Mouse (Mus musculus) midbrain, embryonic 14.5 days (tissue): Measurements from ENCODE around the gene Car3. TPM values are rescaled to one million over a fixed set of nuclear protein-coding genes. Genes with fewer than 3 reads are reported as not detected.
"Not testable (repeated sequence)": the region's sequence is repeated elsewhere in the genome, so short reads cannot be mapped to it uniquely, and the experiment has no call there.

ENCODE experiments used
- ATAC-seq: fragments of 200-750 bp; cut with Nextera tagmentation; 2 replicates; pipeline ENCODE4 v1.8.0; 2017; ENCODE audit warnings: moderate number of reproducible peaks, moderate library complexity; ENCODE audit not compliant: low FRiP score, low TSS enrichment
- DNase-seq: peaks from one replicate; pipeline ENCODE4 v3.0.0-alpha.2; 2015
- H3K27ac ChIP-seq: fragments of 300-500 bp; sonication (generic); replicated peaks from 2 replicates; pipeline ENCODE4 v1.5.1; 2014; ENCODE audit warnings: mild to moderate bottlenecking, low read depth, low read length, moderate library complexity
- H3K27me3 ChIP-seq: fragments of 300-500 bp; sonication (generic); 2 replicates; pipeline ENCODE4 v1.6.1; 2014; ENCODE audit warnings: low read length, control low read depth, mixed read lengths; ENCODE audit not compliant: control insufficient read depth, insufficient read depth
- H3K36me3 ChIP-seq: fragments of 300-500 bp; sonication (generic); 2 replicates; pipeline ENCODE4 v1.6.1; 2014; ENCODE audit warnings: low read length, control low read depth; ENCODE audit not compliant: control insufficient read depth, insufficient read depth
- H3K4me1 ChIP-seq: fragments of 300-500 bp; sonication (generic); 2 replicates; pipeline ENCODE4 v1.6.1; 2014; ENCODE audit warnings: mild to moderate bottlenecking, antibody characterized with exemption, low read length, control low read depth; ENCODE audit not compliant: control insufficient read depth, insufficient read depth
- H3K4me2 ChIP-seq: fragments of 300-500 bp; sonication (generic); 2 replicates; pipeline ENCODE4 v1.6.1; 2014; ENCODE audit warnings: mild to moderate bottlenecking, low read length, moderate library complexity
- H3K4me3 ChIP-seq: fragments of 300-500 bp; sonication (generic); replicated peaks from 2 replicates; pipeline ENCODE4 v1.5.1; 2014; ENCODE audit warnings: low read depth, low read length
- H3K9ac ChIP-seq: fragments of 300-500 bp; sonication (generic); replicated peaks from 2 replicates; pipeline ENCODE4 v1.6.1; 2014; ENCODE audit warnings: mild to moderate bottlenecking, low read length, moderate library complexity
- H3K9me3 ChIP-seq: fragments of 300-500 bp; sonication (generic); 2 replicates; pipeline ENCODE4 v1.6.1; 2016; ENCODE audit warnings: low read length, control low read depth, mixed read lengths; ENCODE audit not compliant: control insufficient read depth
- WGBS: fragments of 180-500 bp; shearing (Covaris S2); extraction: QIAGEN DNeasy Blood & Tissue Kit; methylation state at CpG from one replicate; pipeline ENCODE4 v1.1.7; 2014; 5-methylcytosine and 5-hydroxymethylcytosine counted together
- polyA plus RNA-seq: library from polyadenylated mRNA; unstranded; fragments of >200 nt; fragmentation: Nextera tagmentation; extraction: Ambion mirVana; gene quantifications from 2 replicates; pipeline ENCODE4 v1.2.1, GENCODE M21; 2014

Car3 gene
- 1.2 and 1.8 TPM in 2 replicates for polyA plus RNA-seq

DNA sequence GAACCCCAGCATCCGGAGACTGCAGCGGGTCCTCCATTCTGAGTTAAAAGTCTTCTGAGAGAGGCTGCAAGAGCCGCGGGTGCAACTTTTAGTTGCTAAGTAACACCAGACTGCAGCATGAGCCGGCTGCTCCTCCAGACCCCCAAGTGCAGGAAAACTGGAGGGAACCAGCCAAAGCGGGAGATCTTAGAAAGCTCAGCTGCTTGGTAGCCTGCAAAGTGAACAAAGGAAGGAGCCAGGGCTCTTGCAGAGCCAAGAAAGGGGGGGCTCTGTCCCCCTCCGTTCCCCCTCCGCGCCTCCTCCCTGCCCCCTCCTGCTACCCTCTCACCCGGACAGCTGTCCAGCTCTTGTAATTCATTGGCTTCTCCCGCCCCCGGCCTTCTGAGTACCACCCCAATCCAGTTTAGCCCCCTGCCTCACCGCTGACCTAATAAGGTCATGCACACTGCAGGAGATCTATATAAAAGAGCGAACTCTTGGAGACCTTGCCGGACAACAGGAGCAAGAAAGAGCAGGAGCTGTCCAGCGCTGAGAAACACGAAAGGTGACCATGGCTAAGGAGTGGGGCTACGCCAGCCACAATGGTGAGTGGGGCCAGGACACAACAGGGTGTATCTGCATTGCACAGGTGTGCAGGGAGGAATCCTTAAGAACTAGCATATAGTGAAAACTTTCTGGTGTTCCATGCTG, at the start of gene Car3:
Gene Car3 (plus strand): TSS at position 491 of the 690 bp plus-strand sequence.
- Histone ChIP-seq H3K27me3 (no peaks in the 10 kb centered on the region), H3K4me3 (peak within 1 kb of the TSS; percentile 42), H3K4me2 (peak within 1 kb of the TSS; percentile 85), H3K27ac (no peak within 1 kb of the TSS), H3K4me1 (peaks cover 6% of the 10 kb centered on the region; the same call in 1 of the 2 replicates), H3K9ac (peak within 1 kb of the TSS; percentile 55), H3K36me3 (no peaks in the 10 kb centered on the region), H3K9me3 (no peaks in the 10 kb centered on the region)
- WGBS, result 3% methylated on average over 18 of the region's 18 CpGs
- DNase-seq (peak; percentile 77), ATAC-seq (peak; percentile 85)

DNA sequence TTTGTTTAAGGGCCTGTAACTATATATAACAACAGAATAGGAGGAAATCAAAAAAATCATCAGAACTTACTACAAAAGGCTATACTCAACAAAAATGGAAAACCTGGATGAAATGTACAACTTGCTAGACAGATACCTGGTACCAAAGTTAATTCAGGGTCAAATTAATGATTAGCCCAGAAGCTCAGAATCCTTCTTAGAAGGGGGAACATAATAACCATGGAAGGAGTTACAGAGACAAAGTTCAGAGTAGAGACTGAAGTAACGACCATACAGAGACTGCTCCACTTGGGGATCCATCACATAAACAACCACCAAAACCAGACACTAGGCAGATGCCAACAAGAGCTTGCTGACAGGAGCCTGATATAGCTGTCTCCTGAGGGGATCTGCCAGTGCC, 47.9 kb upstream of the Car3 start:
- WGBS, result 88% methylated on average over 1 of the region's 1 CpGs
- H3K9me3 ChIP-seq, H3K27me3 ChIP-seq, DNase-seq, H3K4me1 ChIP-seq, H3K4me2 ChIP-seq, ATAC-seq, H3K9ac ChIP-seq, H3K27ac ChIP-seq, H3K36me3 ChIP-seq, H3K4me3 ChIP-seq: not testable (repeated sequence)

DNA sequence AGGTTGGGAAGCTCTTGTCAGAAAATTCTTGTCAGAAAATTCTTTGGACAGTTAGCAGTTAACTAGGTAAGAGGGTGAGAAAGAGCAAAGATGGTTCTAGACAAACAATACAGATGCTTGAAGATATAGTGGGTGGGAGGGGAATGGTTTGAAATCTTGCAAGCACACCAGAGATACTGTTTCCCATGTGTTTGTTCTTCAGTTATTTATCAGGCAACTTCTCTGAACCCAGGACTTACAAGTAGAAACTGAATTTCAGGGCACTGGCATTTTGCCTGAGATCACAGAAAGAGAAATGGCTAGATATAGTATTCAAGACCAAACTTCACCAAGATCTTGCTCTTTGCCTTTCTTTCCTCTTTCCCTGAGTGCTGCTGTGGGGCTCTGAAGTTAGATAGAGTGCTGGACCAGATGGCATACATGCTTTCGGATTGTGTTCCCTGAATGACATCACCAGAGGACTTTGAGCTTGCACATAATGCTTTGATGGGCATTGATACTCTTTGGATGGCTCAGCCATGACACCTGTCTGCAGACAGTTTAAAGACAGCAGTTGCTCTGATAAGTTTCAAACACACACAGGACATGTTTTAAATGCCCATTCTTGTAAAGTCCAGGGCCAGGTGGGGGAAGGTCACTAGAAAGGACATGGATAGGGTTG, 43.3 kb upstream of the Car3 start:
- ATAC-seq (no peak), DNase-seq (no peak)
- H3K9me3 ChIP-seq, result no peaks in the 10 kb centered on the region
- H3K36me3 ChIP-seq, result no peaks in the 10 kb centered on the region
- H3K4me1 ChIP-seq, result no peaks in the 10 kb centered on the region
- no peaks in the 10 kb centered on the region for H3K27me3 ChIP-seq
- no peak overlapping the region for H3K4me2 ChIP-seq
- no peak overlapping the region for H3K4me3 ChIP-seq
- no peak overlapping the region for H3K27ac ChIP-seq
- 77% methylated on average over 1 of the region's 1 CpGs for WGBS
- H3K9ac ChIP-seq, result no peak overlapping the region

DNA sequence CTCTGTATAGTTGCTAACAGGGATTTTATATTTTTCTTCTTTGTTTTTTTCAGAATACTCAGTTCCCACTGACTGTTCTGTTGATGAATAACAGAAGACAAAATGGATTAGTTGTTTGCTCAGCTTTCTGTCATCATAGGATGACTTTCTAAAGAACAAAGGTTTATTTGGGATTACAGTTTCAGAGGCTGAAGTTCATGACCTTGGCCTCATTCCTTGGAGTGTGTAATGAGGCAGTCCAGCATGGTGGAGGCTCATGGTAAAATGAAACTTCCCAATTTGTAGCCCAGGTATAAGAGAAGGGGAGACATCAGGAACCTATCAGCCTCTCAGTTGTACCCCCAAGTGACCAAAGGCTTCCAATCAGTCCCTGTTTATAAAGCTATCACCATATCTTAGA, 34.4 kb upstream of the Car3 start:
- Histone ChIP-seq H3K27ac (no peak overlapping the region), H3K4me3 (no peak overlapping the region), H3K4me1 (no peaks in the 10 kb centered on the region), H3K9me3 (no peaks in the 10 kb centered on the region), H3K9ac (no peak overlapping the region), H3K36me3 (no peaks in the 10 kb centered on the region), H3K27me3 (no peaks in the 10 kb centered on the region), H3K4me2 (no peak overlapping the region)
- ATAC-seq (no peak), DNase-seq (no peak)

DNA sequence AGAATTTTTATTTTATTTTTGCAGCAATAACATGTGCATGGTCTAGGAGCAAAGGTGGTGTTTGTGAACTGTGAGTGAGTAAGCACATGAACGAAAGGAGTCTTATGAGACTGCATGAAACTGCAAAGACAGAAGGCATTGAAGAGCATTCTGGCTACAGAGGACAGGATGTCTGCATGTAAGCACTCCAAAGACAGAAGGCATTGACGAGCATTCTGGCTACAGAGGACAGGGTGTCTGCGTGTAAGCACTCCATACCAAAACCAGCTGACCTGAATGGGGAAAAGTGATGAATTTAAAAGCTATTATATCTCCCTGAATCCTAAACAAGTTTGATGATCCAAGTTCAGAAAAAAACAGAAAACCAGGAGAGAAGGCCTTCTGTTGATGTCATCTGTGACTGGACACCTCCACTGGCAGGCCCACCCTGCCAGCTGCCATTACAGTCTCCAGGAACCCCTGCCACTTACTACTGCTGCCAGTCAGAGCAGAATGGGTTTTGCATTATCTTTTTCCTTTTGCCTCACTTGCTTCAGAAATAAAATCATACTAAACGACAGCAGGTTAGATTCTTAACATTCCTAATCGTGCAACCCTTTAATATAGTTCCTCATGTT, 32.0 kb upstream of the Car3 start:
- Histone ChIP-seq H3K36me3 (no peaks in the 10 kb centered on the region), H3K9ac (no peak overlapping the region), H3K4me2 (no peak overlapping the region), H3K9me3 (no peaks in the 10 kb centered on the region), H3K4me1 (no peaks in the 10 kb centered on the region), H3K27me3 (no peaks in the 10 kb centered on the region), H3K27ac (no peak overlapping the region), H3K4me3 (no peak overlapping the region)
- ATAC-seq, result no peak
- DNase-seq, result no peak
- WGBS, result 91% methylated on average over 5 of the region's 5 CpGs

DNA sequence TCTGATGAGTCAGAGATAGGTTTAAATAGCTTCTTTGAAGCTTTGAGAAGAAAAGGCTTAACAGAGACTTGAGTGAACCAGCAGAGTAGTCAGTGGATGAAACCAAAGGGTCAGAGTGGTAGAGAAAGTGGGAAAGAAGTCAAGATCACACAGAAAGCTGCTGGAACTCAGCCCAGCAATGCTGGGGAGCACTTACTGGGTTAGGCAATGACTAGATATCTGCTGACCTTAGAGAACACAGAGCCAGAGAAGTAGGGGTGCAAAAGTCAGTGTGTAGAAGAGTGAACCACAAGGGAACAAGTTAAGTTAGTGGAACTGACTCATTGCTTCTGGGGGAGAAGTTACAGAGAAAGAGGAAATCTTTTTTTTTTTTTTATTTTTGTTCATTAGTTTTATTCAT, 30.5 kb upstream of the Car3 start:
- no peaks in the 10 kb centered on the region for H3K9me3 ChIP-seq
- H3K36me3 ChIP-seq, result no peaks in the 10 kb centered on the region
- H3K27me3 ChIP-seq, result no peaks in the 10 kb centered on the region
- DNase-seq (no peak), ATAC-seq (no peak)
- no peak overlapping the region for H3K4me2 ChIP-seq
- no peak overlapping the region for H3K9ac ChIP-seq
- no peaks in the 10 kb centered on the region for H3K4me1 ChIP-seq
- no peak overlapping the region for H3K27ac ChIP-seq
- H3K4me3 ChIP-seq, result no peak overlapping the region

DNA sequence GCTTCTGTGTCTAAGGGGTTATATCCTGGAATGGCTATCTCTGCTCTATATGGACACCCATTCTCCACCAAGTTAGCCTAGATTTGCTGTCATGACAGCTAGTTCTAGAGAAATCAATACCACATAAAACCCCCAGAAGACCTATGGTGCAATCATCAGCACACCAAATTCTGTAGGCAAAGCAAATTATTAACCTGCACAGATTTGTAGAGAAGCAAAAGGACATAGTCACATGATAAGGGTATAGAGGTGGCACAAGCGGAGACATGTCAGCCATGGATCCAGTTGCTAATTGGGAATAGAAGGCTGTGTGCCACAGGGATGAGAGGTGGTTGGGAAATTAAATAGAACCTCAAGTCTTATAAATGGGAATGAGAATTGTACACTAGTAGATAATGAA, 24.4 kb upstream of the Car3 start:
- H3K4me2 ChIP-seq, result no peak overlapping the region
- DNase-seq (no peak), ATAC-seq (no peak)
- no peak overlapping the region for H3K27ac ChIP-seq
- H3K4me1 ChIP-seq, result no peaks in the 10 kb centered on the region
- 96% methylated on average over 1 of the region's 1 CpGs for WGBS
- H3K4me3 ChIP-seq, result no peak overlapping the region
- no peaks in the 10 kb centered on the region for H3K27me3 ChIP-seq
- no peak overlapping the region for H3K9ac ChIP-seq
- no peaks in the 10 kb centered on the region for H3K9me3 ChIP-seq
- no peaks in the 10 kb centered on the region for H3K36me3 ChIP-seq

DNA sequence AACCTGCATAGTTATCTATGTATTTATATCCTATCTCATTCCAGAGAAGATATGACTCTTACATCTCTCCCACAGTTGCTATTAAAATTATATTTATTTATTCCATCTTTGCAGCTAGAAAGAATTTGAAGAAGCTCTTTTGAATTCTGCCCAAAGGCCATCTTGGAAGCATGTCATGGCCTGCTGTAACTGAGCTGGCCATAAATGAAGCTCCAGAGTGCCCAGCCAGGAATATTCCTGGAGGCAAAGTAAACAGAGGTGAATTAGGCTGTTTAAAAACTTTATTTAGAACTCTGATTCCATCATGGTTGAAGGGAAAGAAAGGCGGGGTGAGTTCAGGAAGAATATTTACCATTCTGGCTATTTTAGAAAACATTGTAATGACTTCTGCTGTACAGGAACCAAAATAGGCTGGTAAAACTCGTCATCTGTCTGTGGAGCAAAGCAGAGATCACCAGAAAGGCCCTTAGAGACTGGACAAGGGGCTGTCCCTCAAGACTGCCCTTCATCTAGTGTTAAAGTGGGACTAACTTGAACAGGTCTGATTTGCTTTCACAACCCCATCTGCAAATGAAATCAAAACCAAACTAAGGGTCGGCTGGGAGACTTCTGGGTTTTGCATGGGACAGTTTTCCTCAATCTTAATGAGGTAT, 23.7 kb upstream of the Car3 start:
- 86% methylated on average over 3 of the region's 3 CpGs for WGBS
- DNase-seq (no peak), ATAC-seq (no peak)
- Histone ChIP-seq H3K4me3 (no peak overlapping the region), H3K27me3 (no peaks in the 10 kb centered on the region), H3K36me3 (no peaks in the 10 kb centered on the region), H3K4me2 (no peak overlapping the region), H3K27ac (no peak overlapping the region), H3K9ac (no peak overlapping the region), H3K9me3 (no peaks in the 10 kb centered on the region), H3K4me1 (no peaks in the 10 kb centered on the region)
